Mouse (Mus musculus) adrenal gland, postnatal 36 days (tissue): ENCODE measurements at regions not wholly inside any gene's neighbourhood (a gene's known extent, or its start where the extent isn't known, plus 50 kb on each side); places are given as distances from the start of the nearest gene placed in this dataset.

Experiments
- DNase-seq, 2 experiments: peaks; one replicate each; pipeline ENCODE4 v3.0.0; 2021; ENCODE audit warnings: mixed read lengths in 1 of 2

GRCm38 (mm10) chr8:12503344-12503743, 69.5 kb upstream of the Spaca7 start:
- DNase-seq: no peak

- DNase-seq: no peak
Measured at GRCm38 (mm10) chr8:12504240-12504639, 68.6 kb upstream of the Spaca7 start.

GRCm38 (mm10) chr8:12504777-12505176, 68.1 kb upstream of the Spaca7 start:
- no peak for DNase-seq

- DNase-seq: no peak
Measured at GRCm38 (mm10) chr8:12510233-12510632, 62.6 kb upstream of the Spaca7 start.

- no peak for DNase-seq
Measured at GRCm38 (mm10) chr8:12513042-12513441, 59.8 kb upstream of the Spaca7 start.

GRCm38 (mm10) chr8:12514138-12514537, 58.7 kb upstream of the Spaca7 start:
- no peak for DNase-seq

GRCm38 (mm10) chr8:12521636-12522035, 51.2 kb upstream of the Spaca7 start:
- no peak for DNase-seq
